Mouse (Mus musculus) olfactory bulb, adult 2 months (tissue): Measurements from ENCODE around the gene Uba52. TPM values are rescaled to one million over a fixed set of nuclear protein-coding genes. Genes with fewer than 3 reads are reported as not detected.
A peak's percentile ranks its signal among the peaks of the same experiment; 100 is the strongest.

Experiments
- H3K27ac ChIP-seq: fragments of 200-500 bp; 2 replicates; pipeline ENCODE4 v1.5.1; 2012; ENCODE audit warnings: low read depth, low read length; ENCODE audit not compliant: insufficient read depth
- H3K4me1 ChIP-seq: fragments of 200-500 bp; 2 replicates; pipeline ENCODE4 v1.6.1; 2012; ENCODE audit warnings: low read length; ENCODE audit not compliant: control insufficient read depth, insufficient read depth
- H3K4me3 ChIP-seq: fragments of 200-500 bp; 2 replicates; pipeline ENCODE4 v1.5.1; 2012; ENCODE audit warnings: mild to moderate bottlenecking, low read depth, low read length, moderate library complexity; ENCODE audit not compliant: insufficient read depth
- CTCF ChIP-seq: fragments of 200-500 bp; IDR thresholded peaks from 2 replicates; pipeline ENCODE4 v1.5.1; 2012; ENCODE audit warnings: low read depth, mild to moderate bottlenecking, low read length, moderate library complexity; ENCODE audit not compliant: insufficient read depth
- POLR2A ChIP-seq: fragments of 200-500 bp; IDR thresholded peaks from 2 replicates; pipeline ENCODE4 v1.6.1; 2012; ENCODE audit warnings: mild to moderate bottlenecking, low read depth, low read length, moderate library complexity; ENCODE audit not compliant: insufficient read depth
- WGBS: fragments of 180-500 bp; shearing (Covaris S2); methylation state at CpG from one replicate; pipeline ENCODE4 v1.1.7; 2018; 5-methylcytosine and 5-hydroxymethylcytosine counted together
- polyA plus RNA-seq: library from polyadenylated mRNA; stranded (reverse); fragments of >200 nt; gene quantifications from 2 replicates; pipeline ENCODE4 v1.2.4, GENCODE M21; 2012; ENCODE audit warnings: low replicate concordance; ENCODE audit not compliant: missing spikeins, insufficient read depth, insufficient read length

The Uba52 gene
- polyA plus RNA-seq, 1 experiment, result not detected

DNA sequence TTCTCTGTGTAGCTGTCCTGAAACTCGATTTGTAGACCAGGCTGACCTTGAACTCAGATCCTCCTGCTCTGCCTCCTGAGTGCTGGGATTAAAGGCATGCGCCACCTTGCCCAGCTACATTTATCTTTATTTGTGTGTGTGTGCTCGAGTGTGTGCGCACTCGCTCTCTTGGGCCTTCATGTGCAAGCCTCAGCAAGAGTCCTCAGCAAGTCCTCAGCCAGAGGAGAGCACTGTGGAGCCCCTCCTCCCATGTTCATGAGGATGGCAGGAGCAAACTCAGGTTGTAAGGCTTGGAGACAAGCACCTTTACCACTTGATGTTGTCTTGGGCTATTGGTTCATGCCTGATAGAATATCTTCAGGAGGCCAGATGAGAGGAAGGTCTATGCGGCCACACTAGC, 37.2 kb upstream of the Uba52 start:
- Histone ChIP-seq H3K4me1 (peaks cover 25% of the 10 kb centered on the region), H3K27ac (no peak overlapping the region), H3K4me3 (no peak overlapping the region)
- TF ChIP-seq POLR2A (no peak), CTCF (no peak)
- 93% methylated on average over 6 of the region's 6 CpGs for WGBS

DNA sequence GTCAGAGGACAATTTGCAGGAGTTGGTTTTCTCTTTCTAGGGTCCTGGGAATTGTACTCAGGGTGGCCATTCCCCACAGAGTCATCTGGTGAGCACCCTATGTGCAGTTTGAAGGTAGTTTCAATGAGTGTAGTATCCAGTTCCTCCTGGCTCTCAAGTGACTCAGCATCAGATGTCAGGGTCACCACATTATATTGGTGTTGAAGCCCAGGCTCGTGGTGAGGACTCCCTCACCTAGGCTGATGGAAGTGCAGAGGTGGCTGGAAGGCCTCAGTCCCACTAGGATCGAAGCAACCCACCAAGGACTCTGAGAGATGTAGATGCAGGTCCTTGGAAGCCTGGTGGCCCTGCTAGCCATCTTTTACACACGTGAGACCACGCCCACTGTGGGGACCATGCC, 35.8 kb upstream of the Uba52 start:
- Histone ChIP-seq H3K27ac (no peak overlapping the region), H3K4me1 (peaks cover 19% of the 10 kb centered on the region), H3K4me3 (no peak overlapping the region)
- 81% methylated on average over 4 of the region's 4 CpGs for WGBS
- TF ChIP-seq POLR2A, result no peak
- TF ChIP-seq CTCF, result no peak

DNA sequence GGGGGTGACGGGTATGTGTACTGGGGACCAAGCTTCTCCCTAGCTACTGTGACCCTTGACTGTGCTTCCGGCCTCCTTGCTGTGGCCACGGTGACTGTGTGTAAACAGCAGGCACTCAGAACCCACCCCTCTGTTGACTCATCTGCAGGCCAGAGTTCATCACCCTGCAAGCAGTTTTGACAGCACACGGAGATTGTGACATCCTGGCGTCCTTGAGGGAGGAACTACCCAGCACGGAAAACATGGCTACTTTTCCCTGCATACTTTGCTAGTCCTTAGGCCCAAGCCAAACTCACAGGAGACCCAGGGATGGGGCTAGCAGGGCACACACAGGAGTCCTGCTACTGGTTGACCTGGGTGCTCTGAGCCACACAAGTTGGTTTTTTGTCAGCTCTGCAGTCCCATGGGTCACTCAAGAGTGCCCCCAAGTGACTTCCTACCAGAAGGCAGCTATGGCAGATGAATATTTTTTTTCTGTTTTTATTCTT, 33.6 kb upstream of the Uba52 start:
- WGBS, result 74% methylated on average over 6 of the region's 6 CpGs
- Histone ChIP-seq H3K4me1 (peaks cover 29% of the 10 kb centered on the region), H3K27ac (no peak overlapping the region), H3K4me3 (no peak overlapping the region)
- no peak for TF ChIP-seq CTCF
- TF ChIP-seq POLR2A, result no peak

DNA sequence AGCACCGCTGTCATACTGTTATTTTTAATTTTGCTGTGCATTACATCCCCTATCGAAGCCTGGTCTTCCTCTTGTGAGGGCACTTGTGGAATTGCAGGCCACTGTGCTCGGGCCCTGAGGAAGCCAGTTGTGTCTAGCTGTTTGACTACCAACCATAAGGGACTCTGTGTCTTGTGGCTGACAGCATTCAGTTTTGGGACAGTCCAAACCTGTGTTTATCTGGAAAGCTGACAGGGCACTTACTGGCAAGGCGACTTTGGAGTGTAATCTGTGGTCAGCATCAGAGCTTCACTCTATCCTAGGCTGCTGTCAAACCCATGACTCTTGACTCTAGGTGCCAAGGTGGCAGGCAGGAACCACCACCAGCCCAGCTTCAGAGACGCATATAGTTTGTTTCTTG, 30.5 kb upstream of the Uba52 start:
- peaks cover 31% of the 10 kb centered on the region for H3K4me1 ChIP-seq
- H3K4me3 ChIP-seq, result 0 out of 2 replicates have a peak overlapping the region, but pooled peaks have one; percentile 80
- WGBS, result 63% methylated on average over 5 of the region's 5 CpGs
- no peak overlapping the region for H3K27ac ChIP-seq
- TF ChIP-seq POLR2A (no peak), CTCF (no peak)

DNA sequence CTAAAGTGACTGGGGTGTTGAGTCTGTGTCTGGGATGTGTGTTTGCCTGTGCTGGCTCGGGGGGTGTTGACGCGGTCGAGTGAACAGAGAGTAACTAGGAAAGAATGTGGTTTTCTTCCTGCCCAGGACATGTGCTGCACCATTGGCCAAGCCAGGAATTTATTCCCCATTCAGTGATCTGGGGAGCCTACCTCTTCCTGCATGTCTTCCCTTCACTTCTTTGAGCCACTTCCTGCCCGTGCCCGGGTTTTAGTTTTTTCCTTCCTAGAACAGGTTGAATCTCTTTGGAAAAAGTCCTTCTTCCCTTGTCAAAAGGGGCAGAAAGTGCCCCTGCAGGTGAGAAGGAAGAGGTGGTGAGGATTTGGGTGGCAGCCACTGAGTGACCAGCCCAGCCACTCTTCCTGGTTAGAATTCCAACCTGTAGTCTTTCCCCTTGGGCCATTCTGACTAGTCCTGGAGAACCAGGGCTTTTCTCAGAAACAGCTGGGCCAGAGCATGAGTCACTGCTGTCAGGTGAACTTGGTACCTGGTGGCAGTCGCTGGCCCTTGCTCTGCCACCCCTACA, 30.0 kb upstream of the Uba52 start:
- Histone ChIP-seq H3K27ac (no peak overlapping the region), H3K4me1 (peaks cover 31% of the 10 kb centered on the region), H3K4me3 (peak overlapping the region; percentile 80)
- TF ChIP-seq POLR2A (no peak), CTCF (no peak)
- WGBS, result 28% methylated on average over 7 of the region's 7 CpGs

DNA sequence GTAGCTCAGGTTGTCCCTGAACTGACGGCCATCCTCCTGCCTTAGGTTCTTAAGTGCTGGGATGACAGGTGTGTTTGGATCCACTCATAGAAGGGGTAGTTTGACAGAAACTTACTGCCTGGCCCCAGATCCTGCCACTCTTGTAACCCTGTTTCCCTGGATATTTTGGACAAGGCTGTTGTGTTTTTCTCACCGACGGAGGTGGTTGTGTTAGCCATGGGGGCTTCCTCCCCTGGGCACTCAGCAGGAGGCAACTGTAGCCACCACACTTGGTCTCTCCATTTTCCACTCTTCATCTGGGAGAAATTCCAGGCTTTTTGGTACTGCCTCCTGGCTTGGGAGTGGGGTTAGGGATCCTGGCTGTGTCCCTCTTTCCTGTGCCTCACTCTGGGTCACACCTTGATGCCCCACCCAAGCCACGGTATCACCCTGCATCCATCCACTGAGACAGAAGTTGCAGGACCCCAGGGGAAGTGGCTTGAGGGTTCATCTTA, 29.5 kb upstream of the Uba52 start:
- no peak for TF ChIP-seq POLR2A
- no peak for TF ChIP-seq CTCF
- 6% methylated on average over 4 of the region's 4 CpGs for WGBS
- Histone ChIP-seq H3K4me3 (peak overlapping the region; percentile 80), H3K27ac (no peak overlapping the region; the same call in 1 of the 2 replicates), H3K4me1 (peaks cover 28% of the 10 kb centered on the region)

DNA sequence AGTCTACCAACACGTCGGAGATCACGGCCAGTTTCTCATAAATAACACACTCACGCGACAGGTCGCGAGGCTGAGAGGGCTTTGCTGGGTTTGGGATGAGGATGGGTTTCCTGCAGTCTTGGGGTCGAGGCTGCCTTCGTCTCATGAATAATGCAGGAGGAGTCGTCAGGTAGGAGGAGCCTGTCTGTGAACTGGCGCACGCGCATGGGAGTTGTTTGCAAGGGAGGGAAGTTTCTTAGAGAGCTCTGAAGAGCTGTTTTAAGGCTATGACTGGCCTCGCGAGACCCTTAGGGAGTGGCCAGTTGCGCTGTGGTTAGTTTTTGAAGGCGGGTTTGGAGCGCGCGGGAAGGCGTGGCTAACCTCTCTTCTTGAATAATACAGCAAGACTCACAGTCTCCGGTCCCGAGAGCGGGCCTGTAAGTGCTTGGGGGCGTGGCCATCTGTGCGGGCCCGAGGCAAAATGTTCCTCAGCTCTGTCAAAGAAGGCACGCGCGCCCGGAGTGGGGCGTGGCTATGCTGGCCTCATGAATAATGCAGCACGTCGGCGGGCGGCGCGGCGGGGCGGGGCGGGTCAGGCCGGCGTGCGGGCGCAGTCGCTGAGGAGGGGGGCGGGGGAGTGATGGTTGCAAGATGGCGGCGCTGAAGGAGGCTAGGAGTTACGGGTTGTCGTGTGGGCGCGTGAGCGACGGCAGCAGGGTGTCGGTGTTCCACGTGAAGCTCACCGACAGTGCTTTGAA, 28.6 kb upstream of the Uba52 start, which contains the start of gene Ell:
Gene Ell, plus strand, starts transcription at position 381 of the 737 bp plus-strand sequence.
- WGBS, result under 1% methylated on average over 58 of the region's 58 CpGs
- TF ChIP-seq POLR2A (peak; percentile 62), CTCF (no peak)

DNA sequence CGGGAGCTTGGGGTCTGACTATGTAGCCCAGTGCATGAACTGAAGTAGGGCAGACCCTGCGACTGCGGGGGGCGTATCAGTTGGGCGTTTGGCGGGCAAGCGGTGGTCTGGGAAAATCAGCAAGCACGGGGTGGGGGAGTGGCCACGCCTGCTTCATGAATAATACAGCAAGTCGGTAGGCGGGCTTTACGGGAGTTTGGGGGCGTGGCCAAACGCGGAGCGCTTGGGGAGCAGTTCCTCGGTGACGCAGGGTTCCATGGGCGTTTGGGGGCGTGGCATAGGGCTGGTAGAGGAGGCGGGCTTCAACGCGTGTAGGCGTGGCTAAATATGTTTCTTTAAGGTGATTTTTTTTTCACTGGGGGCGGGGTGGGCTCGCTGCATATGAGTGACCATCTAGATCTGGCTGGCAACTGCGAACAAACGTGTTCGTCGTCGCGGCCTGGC, 28.1 kb upstream of the Uba52 start:
- H3K4me3 ChIP-seq, result peak overlapping the region; percentile 80
- H3K4me1 ChIP-seq, result peaks cover 22% of the 10 kb centered on the region
- TF ChIP-seq CTCF, result no peak
- no peak for TF ChIP-seq POLR2A
- under 1% methylated on average over 32 of the region's 32 CpGs for WGBS
- H3K27ac ChIP-seq, result peak overlapping the region; percentile 100

More for the DNA sequence above, 28.6 kb upstream of the Uba52 start, which contains the start of gene Ell:
- Histone ChIP-seq H3K27ac (peak within 1 kb of the TSS; percentile 100), H3K4me3 (peak within 1 kb of the TSS; percentile 80), H3K4me1 (peaks cover 27% of the 10 kb centered on the region)
